Mouse (Mus musculus) embryonic facial prominence, embryonic 10.5 days (tissue): Measurements from ENCODE around the gene Ctnna3. TPM values are rescaled to one million over a fixed set of nuclear protein-coding genes. Genes with fewer than 3 reads are reported as not detected.
"Not testable (repeated sequence)": the region's sequence is repeated elsewhere in the genome, so short reads cannot be mapped to it uniquely, and the experiment has no call there.

Experiments used
- DNase-seq: peaks from one replicate; pipeline ENCODE4 v3.0.0-alpha.2; 2017; ENCODE audit warnings: low spot score
- H3K27ac ChIP-seq: fragments of 300-500 bp; sonication (generic); replicated peaks from 2 replicates; pipeline ENCODE4 v1.5.1; 2016; ENCODE audit warnings: mild to moderate bottlenecking
- H3K27me3 ChIP-seq: fragments of 300-500 bp; sonication (generic); replicated peaks from 2 replicates; pipeline ENCODE4 v1.6.1; 2016; ENCODE audit warnings: low read depth, mild to moderate bottlenecking; ENCODE audit not compliant: poor library complexity, severe bottlenecking
- H3K36me3 ChIP-seq: fragments of 300-500 bp; sonication (generic); replicated peaks from 2 replicates; pipeline ENCODE4 v1.6.1; 2016; ENCODE audit warnings: mild to moderate bottlenecking, moderate library complexity
- H3K4me1 ChIP-seq: fragments of 300-500 bp; sonication (generic); 2 replicates; pipeline ENCODE4 v1.6.1; 2016
- H3K4me3 ChIP-seq: fragments of 300-500 bp; sonication (generic); 2 replicates; pipeline ENCODE4 v1.5.1; 2016; ENCODE audit warnings: mild to moderate bottlenecking, moderate library complexity
- H3K9me3 ChIP-seq: fragments of 300-500 bp; sonication (generic); 2 replicates; pipeline ENCODE4 v1.6.1; 2016; ENCODE audit warnings: mild to moderate bottlenecking
- WGBS: fragments of 180-500 bp; shearing (Covaris S2); methylation state at CpG from one replicate; pipeline ENCODE4 v1.1.7; 2016; 5-methylcytosine and 5-hydroxymethylcytosine counted together
- polyA plus RNA-seq: library from polyadenylated mRNA; unstranded; fragments of >200 nt; fragmentation: Nextera tagmentation; extraction: Ambion mirVana; gene quantifications from 2 replicates; pipeline ENCODE4 v1.2.1, GENCODE M21; 2016

Gene Ctnna3
- polyA plus RNA-seq, 1 experiment from 2014 or later: 0.22 TPM

GRCm38 (mm10) chr10:64892458-64892857 lies 1462.6 kb downstream of the Ctnna3 start:
- Histone ChIP-seq H3K36me3 (no peaks in the 10 kb centered on the region), H3K9me3 (no peaks in the 10 kb centered on the region), H3K4me1 (no peaks in the 10 kb centered on the region), H3K27ac (no peak overlapping the region), H3K27me3 (no peaks in the 10 kb centered on the region), H3K4me3 (no peak overlapping the region)
- no peak for DNase-seq

- Histone ChIP-seq H3K36me3 (no peaks in the 10 kb centered on the region), H3K27ac (no peak overlapping the region), H3K4me3 (no peak overlapping the region), H3K9me3 (no peaks in the 10 kb centered on the region), H3K27me3 (no peaks in the 10 kb centered on the region), H3K4me1 (no peaks in the 10 kb centered on the region)
- WGBS: 84% methylated on average over 1 of the region's 1 CpGs
- no peak for DNase-seq
Observed at GRCm38 (mm10) chr10:64898739-64899138, 1468.8 kb downstream of the Ctnna3 start.

- Histone ChIP-seq H3K27ac (no peak overlapping the region), H3K4me3 (no peak overlapping the region), H3K9me3 (no peaks in the 10 kb centered on the region), H3K4me1 (no peaks in the 10 kb centered on the region), H3K27me3 (no peaks in the 10 kb centered on the region), H3K36me3 (no peaks in the 10 kb centered on the region)
- no peak for DNase-seq
- 84% methylated on average over 3 of the region's 3 CpGs for WGBS
Observed at GRCm38 (mm10) chr10:64901726-64902125, 1471.8 kb downstream of the Ctnna3 start.

GRCm38 (mm10) chr10:64940975-64941374 lies 1511.1 kb downstream of the Ctnna3 start:
- no peak overlapping the region for H3K4me3 ChIP-seq
- no peaks in the 10 kb centered on the region for H3K27me3 ChIP-seq
- DNase-seq: no peak
- WGBS: 89% methylated on average over 7 of the region's 7 CpGs
- no peaks in the 10 kb centered on the region for H3K9me3 ChIP-seq
- no peaks in the 10 kb centered on the region for H3K36me3 ChIP-seq
- no peak overlapping the region for H3K27ac ChIP-seq
- H3K4me1 ChIP-seq: no peaks in the 10 kb centered on the region

- no peak for DNase-seq
- no peaks in the 10 kb centered on the region for H3K36me3 ChIP-seq
- no peak overlapping the region for H3K27ac ChIP-seq
- no peaks in the 10 kb centered on the region for H3K27me3 ChIP-seq
- no peaks in the 10 kb centered on the region for H3K4me1 ChIP-seq
- no peak overlapping the region for H3K4me3 ChIP-seq
- H3K9me3 ChIP-seq: no peaks in the 10 kb centered on the region
Observed at GRCm38 (mm10) chr10:64958391-64958790, 1528.5 kb downstream of the Ctnna3 start.

GRCm38 (mm10) chr10:64992871-64993270 lies 1563.0 kb downstream of the Ctnna3 start:
- Histone ChIP-seq H3K4me1 (no peaks in the 10 kb centered on the region), H3K36me3 (no peaks in the 10 kb centered on the region), H3K9me3 (no peaks in the 10 kb centered on the region), H3K27me3 (no peaks in the 10 kb centered on the region), H3K27ac (no peak overlapping the region), H3K4me3 (no peak overlapping the region)
- no peak for DNase-seq
- WGBS: 63% methylated on average over 3 of the region's 3 CpGs

- H3K27ac ChIP-seq: no peak overlapping the region
- H3K9me3 ChIP-seq: no peaks in the 10 kb centered on the region
- no peaks in the 10 kb centered on the region for H3K27me3 ChIP-seq
- H3K4me3 ChIP-seq: no peak overlapping the region
- DNase-seq: no peak
- H3K4me1 ChIP-seq: no peaks in the 10 kb centered on the region
- no peaks in the 10 kb centered on the region for H3K36me3 ChIP-seq
Observed at GRCm38 (mm10) chr10:65013525-65013924, 1583.6 kb downstream of the Ctnna3 start.

GRCm38 (mm10) chr10:65022667-65023066 lies 1592.8 kb downstream of the Ctnna3 start:
- 88% methylated on average over 2 of the region's 2 CpGs for WGBS
- H3K36me3 ChIP-seq: no peaks in the 10 kb centered on the region
- no peak overlapping the region for H3K27ac ChIP-seq
- no peaks in the 10 kb centered on the region for H3K4me1 ChIP-seq
- H3K9me3 ChIP-seq: no peaks in the 10 kb centered on the region
- no peak for DNase-seq
- H3K4me3 ChIP-seq: no peak overlapping the region
- H3K27me3 ChIP-seq: no peaks in the 10 kb centered on the region

GRCm38 (mm10) chr10:65033516-65033915 lies 1603.6 kb downstream of the Ctnna3 start:
- H3K27me3 ChIP-seq, H3K9me3 ChIP-seq, H3K36me3 ChIP-seq, H3K27ac ChIP-seq, H3K4me3 ChIP-seq, DNase-seq, H3K4me1 ChIP-seq: not testable (repeated sequence)
- WGBS: 79% methylated on average over 1 of the region's 1 CpGs

Other genes with a start within 250 kb of the Ctnna3 start
- gene Mypn, start 226.1 kb upstream of the Ctnna3 start, polyA plus RNA-seq: 0.04 TPM in 1 of 2 replicates, not detected in the other
- 46.1 and 50.5 TPM in 2 replicates for gene Herc4, start 186.3 kb upstream of the Ctnna3 start, polyA plus RNA-seq
- gene Sirt1, start 48.4 kb upstream of the Ctnna3 start, polyA plus RNA-seq: 6.3 and 6.4 TPM in 2 replicates
- gene Dnajc12, start 47.7 kb upstream of the Ctnna3 start, polyA plus RNA-seq: 8.7 and 9.4 TPM in 2 replicates
- gene Gm7075, start 8.3 kb upstream of the Ctnna3 start, polyA plus RNA-seq: not detected in 2 replicates